Mouse (Mus musculus): ENCODE measurements around the gene Eif3b. TPM values are rescaled to one million over a fixed set of nuclear protein-coding genes. Genes with fewer than 3 reads are reported as not detected.
A peak's percentile ranks its signal among the peaks of the same experiment; 100 is the strongest.

The Eif3b gene
- polyA plus RNA-seq, 1 experiment from 2014 or later = 82.6 TPM

DNA sequence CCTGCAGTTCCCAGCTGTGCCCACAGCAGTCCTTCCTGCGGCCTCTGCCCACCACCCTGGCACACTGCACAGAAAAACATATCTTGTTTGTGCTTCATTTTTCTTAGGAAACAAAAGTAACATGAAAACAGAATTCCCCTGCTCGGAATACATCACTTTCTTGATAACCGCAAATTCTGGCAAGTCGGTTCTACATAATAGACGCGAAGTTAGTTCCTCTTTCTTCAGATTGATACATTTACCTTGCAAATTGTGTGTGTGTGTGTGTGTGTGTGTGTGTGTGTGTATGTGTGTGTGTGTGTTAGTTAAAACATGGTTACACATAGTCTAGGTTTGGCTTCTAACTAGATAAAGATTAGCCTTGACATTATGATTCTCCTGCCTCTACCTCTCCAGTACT is 36.4 kb upstream of the Eif3b start:
- WGBS = 83% methylated on average over 6 of the region's 6 CpGs
- no peaks in the 10 kb centered on the region for H3K27me3 ChIP-seq (replicated peaks)
- no peak overlapping the region for H3K4me2 ChIP-seq
- H3K36me3 ChIP-seq = no peaks in the 10 kb centered on the region
- no peak overlapping the region for H3K27ac ChIP-seq (replicated peaks)
- H3K4me3 ChIP-seq = no peak overlapping the region
- ATAC-seq (ENCODE audit: extremely low read depth, insufficient number of reproducible peaks, low FRiP score, low TSS enrichment) = no peak
- H3K4me1 ChIP-seq = peaks cover 46% of the 10 kb centered on the region
- H3K9ac ChIP-seq = peak overlapping the region; percentile 47; the same call in 1 of the 2 replicates
- H3K9me3 ChIP-seq = no peaks in the 10 kb centered on the region

DNA sequence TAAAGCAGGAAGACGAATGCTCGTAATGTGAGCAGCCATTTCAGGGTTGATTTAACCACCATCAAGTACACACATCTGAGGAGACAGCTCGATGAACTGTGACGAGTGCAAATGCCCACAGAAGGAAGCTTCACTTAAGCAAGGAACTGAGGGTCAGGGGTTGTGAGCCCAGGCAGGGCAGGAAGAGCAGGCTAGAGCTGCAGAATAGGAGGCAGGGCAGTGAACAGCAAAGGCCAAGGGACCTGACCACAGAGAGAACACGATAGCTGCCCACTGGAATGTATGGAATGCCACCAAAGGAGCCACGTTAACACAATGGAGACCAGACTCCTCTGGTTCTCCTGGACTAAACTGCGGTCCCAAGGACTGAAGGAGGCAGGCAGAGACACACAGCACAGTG is 35.6 kb upstream of the Eif3b start:
- H3K4me3 ChIP-seq = peak overlapping the region; percentile 17; the same call in 1 of the 2 replicates
- ATAC-seq (ENCODE audit: extremely low read depth, insufficient number of reproducible peaks, low FRiP score, low TSS enrichment) = no peak; the same call in 1 of the 2 replicates
- 17% methylated on average over 7 of the region's 7 CpGs for WGBS

DNA sequence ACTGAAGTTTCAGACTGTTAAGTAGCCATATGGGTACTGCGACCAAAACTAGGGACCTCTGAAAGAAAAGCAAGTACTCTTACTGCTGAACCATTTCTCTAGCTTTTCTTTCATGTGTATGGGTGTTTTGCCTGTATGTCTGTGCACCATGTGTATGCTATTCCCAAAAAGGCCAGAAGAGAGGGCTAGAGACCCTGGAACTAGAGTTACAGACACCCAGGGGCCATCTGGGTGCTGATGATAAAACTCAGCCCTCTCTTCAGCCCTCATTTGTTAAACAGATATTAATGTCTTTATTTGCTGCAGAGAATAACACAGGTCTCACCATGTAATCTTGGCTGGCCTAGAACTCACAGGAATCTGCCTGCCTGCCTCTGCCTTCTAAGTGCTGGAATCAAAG is 34.7 kb upstream of the Eif3b start:
- Histone ChIP-seq H3K27me3 (replicated peaks) (no peaks in the 10 kb centered on the region), H3K36me3 (no peaks in the 10 kb centered on the region), H3K9me3 (no peaks in the 10 kb centered on the region), H3K4me2 (no peak overlapping the region; the same call in 1 of the 2 replicates), H3K4me1 (peaks cover 47% of the 10 kb centered on the region), H3K9ac (no peak overlapping the region), H3K4me3 (no peak overlapping the region), H3K27ac (replicated peaks) (peak overlapping the region; percentile 83)
- 96% methylated on average over 1 of the region's 1 CpGs for WGBS
- ATAC-seq (ENCODE audit: extremely low read depth, insufficient number of reproducible peaks, low FRiP score, low TSS enrichment) = no peak

More for the DNA sequence above, 35.6 kb upstream of the Eif3b start:
- Histone ChIP-seq H3K36me3 (no peaks in the 10 kb centered on the region), H3K27ac (replicated peaks) (peak overlapping the region; percentile 83), H3K27me3 (replicated peaks) (no peaks in the 10 kb centered on the region), H3K4me2 (peak overlapping the region; percentile 53), H3K9ac (peak overlapping the region; percentile 65), H3K9me3 (no peaks in the 10 kb centered on the region), H3K4me1 (peaks cover 49% of the 10 kb centered on the region)

DNA sequence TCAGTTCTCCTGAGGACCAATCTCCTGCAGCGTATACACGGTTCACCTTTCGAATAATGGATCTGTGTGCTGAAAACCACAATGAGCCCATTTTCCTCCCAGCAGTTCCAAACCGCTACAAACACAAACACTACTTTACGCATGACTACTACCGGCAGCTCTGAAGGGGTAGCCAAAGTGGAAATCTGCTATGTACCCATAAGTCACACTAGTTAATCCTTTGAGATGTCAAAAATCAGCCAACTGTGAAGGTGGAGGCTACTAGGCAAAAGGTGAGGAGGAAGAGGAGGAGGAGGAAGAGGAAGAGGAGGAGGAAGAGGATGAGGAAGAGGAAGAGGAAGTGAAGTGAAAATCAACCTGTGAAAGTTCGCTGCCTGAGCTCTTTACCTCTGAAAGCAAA is 31.9 kb upstream of the Eif3b start:
- no peak overlapping the region for H3K4me3 ChIP-seq
- no peaks in the 10 kb centered on the region for H3K36me3 ChIP-seq
- peak overlapping the region; percentile 98; the same call in 1 of the 2 replicates for H3K4me2 ChIP-seq
- no peaks in the 10 kb centered on the region for H3K27me3 ChIP-seq (replicated peaks)
- no peaks in the 10 kb centered on the region for H3K9me3 ChIP-seq
- WGBS = 87% methylated on average over 7 of the region's 7 CpGs
- H3K4me1 ChIP-seq = peaks cover 36% of the 10 kb centered on the region
- no peak overlapping the region for H3K27ac ChIP-seq (replicated peaks)
- peak overlapping the region; percentile 87; the same call in 1 of the 2 replicates for H3K9ac ChIP-seq
- ATAC-seq (ENCODE audit: extremely low read depth, insufficient number of reproducible peaks, low FRiP score, low TSS enrichment) = no peak

DNA sequence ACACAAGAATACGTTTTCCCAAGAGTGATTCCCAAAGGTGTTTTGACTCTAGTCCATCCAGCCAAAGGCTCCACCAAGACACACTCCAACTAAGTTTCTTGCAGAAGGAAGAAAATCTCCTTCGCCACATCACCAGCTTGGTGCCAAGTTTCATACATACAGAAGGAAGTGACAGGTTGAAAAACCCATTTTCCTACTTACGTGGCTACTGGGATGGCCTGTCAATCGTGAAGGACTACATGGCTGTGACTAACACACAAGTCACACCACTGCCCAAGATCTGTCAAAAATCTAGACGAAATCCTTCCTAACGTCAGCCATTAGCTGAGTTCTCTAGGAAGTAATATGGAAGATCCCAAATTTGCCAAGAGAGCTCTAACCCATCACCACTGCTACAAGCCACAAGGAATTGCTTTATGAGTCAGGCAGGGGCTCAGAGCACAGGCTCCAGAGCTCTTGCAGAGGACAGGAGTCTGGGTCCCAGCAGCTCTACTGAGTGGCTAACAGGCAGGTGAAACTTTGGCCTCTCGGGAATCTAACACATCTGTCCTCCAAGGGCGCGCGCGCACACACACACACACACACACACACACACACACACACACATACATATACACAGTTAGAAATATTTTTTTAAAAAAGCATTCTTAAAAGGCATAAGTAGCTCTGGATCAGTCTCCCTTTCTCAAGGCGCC is 31.2 kb upstream of the Eif3b start:
- Histone ChIP-seq H3K36me3 (no peaks in the 10 kb centered on the region), H3K4me1 (peaks cover 32% of the 10 kb centered on the region), H3K4me2 (peak overlapping the region; percentile 98), H3K27me3 (replicated peaks) (no peaks in the 10 kb centered on the region), H3K27ac (replicated peaks) (no peak overlapping the region), H3K4me3 (peak overlapping the region; percentile 65), H3K9ac (peak overlapping the region; percentile 87), H3K9me3 (no peaks in the 10 kb centered on the region)
- no peak for ATAC-seq (ENCODE audit: extremely low read depth, insufficient number of reproducible peaks, low FRiP score, low TSS enrichment)
- WGBS = 62% methylated on average over 12 of the region's 12 CpGs

- Histone ChIP-seq H3K9ac (peak within 1 kb of the TSS; percentile 87), H3K4me2 (peak within 1 kb of the TSS; percentile 98), H3K27ac (replicated peaks) (peak within 1 kb of the TSS; percentile 30; the same call in 1 of the 2 replicates), H3K4me3 (peak within 1 kb of the TSS; percentile 65), H3K9me3 (no peaks in the 10 kb centered on the region), H3K36me3 (no peaks in the 10 kb centered on the region), H3K4me1 (peaks cover 24% of the 10 kb centered on the region), H3K27me3 (replicated peaks) (no peaks in the 10 kb centered on the region)
- peak; percentile 93 for ATAC-seq (ENCODE audit: extremely low read depth, insufficient number of reproducible peaks, low FRiP score, low TSS enrichment)
- 1% methylated on average over 58 of the region's 63 CpGs for WGBS
Observed at GRCm38 (mm10) chr5:140388588-140389576, 30.2 kb upstream of the Eif3b start, which contains the start of gene Snx8. Gene Snx8, minus strand, starts transcription at chr5:140389262.

GRCm38 (mm10) chr5:140389647-140390046 is 29.5 kb upstream of the Eif3b start:
- peak overlapping the region; percentile 98 for H3K4me2 ChIP-seq
- H3K4me3 ChIP-seq = peak overlapping the region; percentile 65
- 48% methylated on average over 3 of the region's 3 CpGs for WGBS
- H3K4me1 ChIP-seq = peaks cover 17% of the 10 kb centered on the region
- H3K27ac ChIP-seq (replicated peaks) = no peak overlapping the region
- no peak for ATAC-seq (ENCODE audit: extremely low read depth, insufficient number of reproducible peaks, low FRiP score, low TSS enrichment)
- H3K9ac ChIP-seq = peak overlapping the region; percentile 73
- no peaks in the 10 kb centered on the region for H3K27me3 ChIP-seq (replicated peaks)
- H3K36me3 ChIP-seq = no peaks in the 10 kb centered on the region
- no peaks in the 10 kb centered on the region for H3K9me3 ChIP-seq

- ATAC-seq (ENCODE audit: extremely low read depth, insufficient number of reproducible peaks, low FRiP score, low TSS enrichment) = no peak
- H3K4me2 ChIP-seq = no peak overlapping the region
- H3K9ac ChIP-seq = no peak overlapping the region
- peaks cover 17% of the 10 kb centered on the region for H3K4me1 ChIP-seq
- no peak overlapping the region for H3K4me3 ChIP-seq
- 53% methylated on average over 1 of the region's 1 CpGs for WGBS
- no peak overlapping the region for H3K27ac ChIP-seq (replicated peaks)
- no peaks in the 10 kb centered on the region for H3K27me3 ChIP-seq (replicated peaks)
- no peaks in the 10 kb centered on the region for H3K9me3 ChIP-seq
- no peaks in the 10 kb centered on the region for H3K36me3 ChIP-seq
Observed at GRCm38 (mm10) chr5:140391435-140391834, 27.7 kb upstream of the Eif3b start.

- H3K9me3 ChIP-seq = no peaks in the 10 kb centered on the region
- no peak overlapping the region for H3K9ac ChIP-seq
- H3K4me1 ChIP-seq = peaks cover 17% of the 10 kb centered on the region
- H3K4me2 ChIP-seq = no peak overlapping the region
- no peaks in the 10 kb centered on the region for H3K36me3 ChIP-seq
- no peak overlapping the region for H3K4me3 ChIP-seq
- ATAC-seq (ENCODE audit: extremely low read depth, insufficient number of reproducible peaks, low FRiP score, low TSS enrichment) = no peak
- H3K27ac ChIP-seq (replicated peaks) = no peak overlapping the region
- H3K27me3 ChIP-seq (replicated peaks) = no peaks in the 10 kb centered on the region
- WGBS = 72% methylated on average over 5 of the region's 5 CpGs
Observed at GRCm38 (mm10) chr5:140391981-140392380, 27.1 kb upstream of the Eif3b start.

DNA sequence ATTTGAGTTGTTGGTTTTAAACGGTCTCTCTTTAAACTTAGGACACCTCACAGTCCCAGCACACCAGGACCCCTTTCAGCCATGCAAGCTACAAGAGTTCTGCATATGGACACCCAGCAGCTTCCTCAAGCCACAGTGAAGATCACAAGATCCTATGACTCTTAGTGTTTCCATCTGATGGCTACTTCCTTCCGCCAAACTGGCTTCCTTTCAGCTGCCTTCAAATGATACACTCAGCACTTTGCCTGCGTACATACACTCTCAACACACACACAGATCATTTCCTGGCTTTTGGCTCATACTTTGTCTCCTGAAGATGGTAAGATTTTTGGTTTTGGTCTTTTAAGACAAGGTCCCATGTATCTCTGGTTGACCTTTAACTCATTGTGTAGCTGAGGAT is 26.4 kb upstream of the Eif3b start:
- no peak overlapping the region for H3K9ac ChIP-seq
- no peak for ATAC-seq (ENCODE audit: extremely low read depth, insufficient number of reproducible peaks, low FRiP score, low TSS enrichment)
- H3K36me3 ChIP-seq = no peaks in the 10 kb centered on the region
- H3K4me1 ChIP-seq = peaks cover 10% of the 10 kb centered on the region
- H3K27ac ChIP-seq (replicated peaks) = no peak overlapping the region
- H3K4me2 ChIP-seq = no peak overlapping the region
- peaks cover 3% of the 10 kb centered on the region; the same call in 1 of the 2 replicates for H3K27me3 ChIP-seq (replicated peaks)
- no peaks in the 10 kb centered on the region for H3K9me3 ChIP-seq
- WGBS = 75% methylated on average over 3 of the region's 3 CpGs
- H3K4me3 ChIP-seq = no peak overlapping the region
